Comparison of ENCODE assay signal across 15 mouse cellular contexts in the genomic region with DNA sequence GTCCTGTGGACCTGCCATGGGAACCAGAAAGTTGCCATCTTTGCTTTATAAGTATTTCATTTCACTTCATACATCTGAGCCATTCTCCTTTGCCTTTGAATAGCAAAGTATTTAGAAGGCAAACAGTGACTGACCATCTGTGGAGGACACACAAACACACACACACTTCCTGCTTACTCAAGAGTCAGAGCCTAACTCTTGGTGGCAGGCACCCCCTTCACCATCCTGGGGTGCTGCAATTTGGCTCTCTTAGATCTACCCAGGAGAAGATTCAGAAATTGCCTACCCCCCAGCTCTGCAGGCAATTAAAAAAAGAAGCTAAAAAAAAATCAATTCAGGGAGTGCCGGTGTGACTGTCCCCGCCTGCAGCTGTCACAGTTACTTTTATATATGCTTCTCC. TPM values are rescaled to one million over a fixed set of nuclear protein-coding genes. Genes with fewer than 3 reads are reported as not detected.
"Had no signal": no experiment of that assay in that cellular context is flagged by ENCODE, and none has a peak within 500 bp of the region (broad histone marks: within the 10 kb centered on the region; RNA-seq: fewer than 3 reads in every experiment).

No protein-coding gene starts in this region.

- H3K36me3 ChIP-seq: liver, embryonic 12.5 days; lung, embryonic 15.5 days; neural tube, embryonic 13.5 days had no signal

- H3K9me3 ChIP-seq: limb, embryonic 10.5 days; liver, embryonic 12.5 days; lung, embryonic 15.5 days; neural tube, embryonic 13.5 days had no signal

- H3K27me3 ChIP-seq: lung, embryonic 15.5 days; neural tube, embryonic 13.5 days had no signal

- H3K27ac ChIP-seq: left cerebral cortex, adult 2 months; liver, embryonic 12.5 days; lung, embryonic 15.5 days; neural tube, embryonic 13.5 days had no signal

- ATAC-seq: liver, embryonic 12.5 days had no signal

- H3K4me3 ChIP-seq: left cerebral cortex, adult 2 months; limb, embryonic 10.5 days; liver, embryonic 12.5 days; lung, embryonic 15.5 days; neural tube, embryonic 13.5 days had no signal

- DNase-seq: kidney, adult 18-20 months; kidney, postnatal 4 days; midbrain, embryonic 14.5 days; retina, postnatal 1 day; right cerebral cortex, postnatal 14 days; thymus, postnatal 4 days had no signal

RNA-seq across cellular contexts. Expression of a gene that starts 29.6 kb away (rescaled TPM):
- total RNA-seq: layer of hippocampus, adult 8-10 months; layer of hippocampus, postnatal 14 days; left cerebral cortex, adult 2 months; megakaryocyte-erythroid progenitor cell, adult 5-6 weeks had no signal
- polyA plus RNA-seq: lung, embryonic 15.5 days; neural tube, embryonic 13.5 days had no signal

RNA-seq across cellular contexts. Expression of a gene that starts 36.3 kb away (rescaled TPM):
- total RNA-seq: layer of hippocampus, adult 8-10 months; layer of hippocampus, postnatal 14 days; left cerebral cortex, adult 2 months; left cerebral cortex, postnatal 14 days; megakaryocyte-erythroid progenitor cell, adult 5-6 weeks had no signal
